Mouse (Mus musculus) adrenal gland, postnatal 14 days (tissue): ENCODE measurements around the gene Fes. TPM values are rescaled to one million over a fixed set of nuclear protein-coding genes. Genes with fewer than 3 reads are reported as not detected.
"Not testable (repeated sequence)": the region's sequence is repeated elsewhere in the genome, so short reads cannot be mapped to it uniquely, and the experiment has no call there.

Source experiments
- DNase-seq: peaks from one replicate; pipeline ENCODE4 v3.0.0; 2021; ENCODE audit warnings: mixed read lengths
- total RNA-seq: library from RNA; stranded (reverse); gene quantifications from 2 replicates; pipeline ENCODE4 v1.2.3, GENCODE M21; 2021

Fes gene
- total RNA-seq, 1 experiment from 2014 or later = 13.0 TPM

GRCm38 (mm10) chr7:80404101-80404894 is 16.6 kb upstream of the Fes start:
- DNase-seq = no peak

- peak; percentile 88 for DNase-seq
These were observed 15.8 kb upstream of the Fes start for GRCm38 (mm10) chr7:80403551-80403950.

- DNase-seq = peak; percentile 89
These were observed 15.0 kb upstream of the Fes start for GRCm38 (mm10) chr7:80402651-80403321.

DNA sequence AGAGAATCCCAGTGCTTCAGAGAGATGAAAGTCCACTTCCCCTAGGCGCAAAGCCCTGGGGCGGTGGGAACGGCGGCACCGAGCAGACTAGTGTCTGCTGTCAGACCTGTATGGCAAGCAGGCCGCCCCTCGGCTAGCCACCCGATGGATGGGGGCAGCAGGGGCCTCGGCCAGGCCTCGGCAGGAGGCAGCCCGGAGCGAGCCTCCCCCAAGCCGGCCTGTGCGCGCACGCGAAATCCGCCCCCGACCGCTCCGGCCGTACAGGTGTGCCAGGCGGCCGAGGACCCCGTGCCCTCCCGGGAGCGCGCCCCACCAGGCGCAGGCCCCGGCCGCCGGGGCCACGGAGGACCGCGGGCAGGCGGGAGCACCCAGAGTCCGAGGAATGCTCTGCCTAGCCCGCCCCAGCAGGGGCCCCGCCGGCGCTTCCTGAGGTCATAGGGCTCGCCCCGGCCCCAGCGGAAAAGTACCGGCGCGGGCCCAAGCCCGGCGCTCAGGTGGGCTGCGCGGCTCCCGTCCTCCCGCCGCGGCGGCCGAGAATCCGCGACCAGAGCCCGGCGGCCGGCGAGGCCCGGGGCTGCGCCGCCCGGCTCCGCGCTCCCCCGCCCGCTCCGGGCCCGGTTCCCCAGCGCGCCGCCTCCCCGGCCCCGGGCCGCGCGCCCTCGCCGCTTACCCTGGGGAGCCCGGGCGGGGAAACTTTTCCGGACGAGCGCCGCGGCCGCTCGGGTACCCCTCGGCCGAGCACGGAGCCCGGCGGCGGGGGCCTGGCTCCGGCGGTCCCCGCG is 14.3 kb upstream of the Fes start:
- DNase-seq = peak; percentile 80

- peak; percentile 69 for DNase-seq
These were observed 13.5 kb upstream of the Fes start for GRCm38 (mm10) chr7:80401041-80401859.

DNA sequence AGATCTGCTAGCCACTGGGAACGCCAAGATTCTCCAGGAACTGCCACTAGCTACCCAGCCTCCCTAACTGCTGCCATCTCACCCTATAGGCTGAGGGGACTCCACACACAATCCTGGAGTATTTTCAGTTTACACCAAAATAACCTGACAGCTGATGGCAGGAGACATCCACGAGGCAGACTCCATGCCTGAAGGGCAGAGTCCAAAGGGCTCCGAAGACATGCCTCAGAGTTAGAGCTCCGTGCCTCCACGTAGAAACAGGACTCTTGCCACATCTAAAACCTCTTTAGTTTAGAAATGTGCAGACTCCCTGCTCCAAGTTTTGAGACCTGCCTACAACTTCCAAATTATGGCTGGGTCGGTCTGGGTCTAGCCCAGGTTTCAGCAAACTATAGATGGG is 12.8 kb upstream of the Fes start:
- DNase-seq = no peak

GRCm38 (mm10) chr7:80400099-80400498 is 12.4 kb upstream of the Fes start:
- peak; percentile 84 for DNase-seq

GRCm38 (mm10) chr7:80398654-80399444 is 11.1 kb upstream of the Fes start:
- DNase-seq = no peak

GRCm38 (mm10) chr7:80397986-80398385 is 10.2 kb upstream of the Fes start:
- no peak for DNase-seq

DNA sequence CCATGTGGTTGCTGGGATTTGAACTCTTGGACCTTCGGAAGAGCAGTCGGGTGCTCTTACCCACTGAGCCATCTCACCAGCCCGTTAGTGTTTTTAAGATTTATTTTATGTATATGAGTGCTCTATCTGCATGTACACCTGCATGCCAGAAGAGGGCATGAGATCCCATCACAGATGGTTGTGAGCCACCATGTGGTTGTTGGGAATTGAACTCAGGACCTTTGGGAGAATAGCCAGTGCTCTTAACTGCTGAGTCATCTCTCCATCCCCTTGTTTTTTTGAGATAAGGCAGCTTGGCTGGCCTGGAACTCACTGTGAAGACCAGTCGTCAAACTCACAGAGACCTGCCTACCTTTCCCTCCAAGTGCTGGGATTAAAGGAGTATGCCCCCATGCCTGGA is 8.7 kb upstream of the Fes start:
- not testable (repeated sequence) for DNase-seq

- DNase-seq = no peak
These were observed 6.9 kb upstream of the Fes start for GRCm38 (mm10) chr7:80394600-80394999.

GRCm38 (mm10) chr7:80392119-80392518 is 4.4 kb upstream of the Fes start:
- no peak for DNase-seq

DNA sequence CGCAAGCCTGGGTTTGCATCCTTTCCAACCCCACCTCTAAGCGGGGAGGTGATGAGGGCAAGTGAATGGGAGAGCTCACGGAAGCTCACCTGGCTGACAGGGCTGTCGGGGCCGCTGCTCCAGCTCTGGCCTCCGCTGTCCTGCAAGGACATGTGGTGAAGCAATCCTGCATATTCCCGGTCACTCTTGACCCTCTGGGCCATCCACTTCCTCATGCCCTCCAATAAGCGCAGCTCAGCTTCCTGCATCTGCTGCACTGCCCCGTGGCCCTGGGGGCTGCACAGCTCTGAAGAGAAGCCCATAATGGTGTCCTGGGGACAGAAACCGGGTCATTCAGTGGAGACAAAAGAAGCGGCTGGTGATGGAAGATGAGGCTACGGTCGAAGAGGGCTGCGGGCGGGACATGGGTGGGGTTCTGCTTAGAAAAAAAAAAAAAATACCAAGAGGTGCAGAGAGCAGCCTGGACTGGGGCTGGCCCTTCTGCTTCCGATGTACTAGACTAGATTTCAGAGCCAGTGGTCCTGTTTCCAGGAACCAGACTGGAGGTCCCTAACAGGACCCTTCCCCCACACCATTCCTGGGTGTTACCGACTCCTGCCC is 613 bp downstream of the Fes start:
- peak; percentile 59 for DNase-seq

DNA sequence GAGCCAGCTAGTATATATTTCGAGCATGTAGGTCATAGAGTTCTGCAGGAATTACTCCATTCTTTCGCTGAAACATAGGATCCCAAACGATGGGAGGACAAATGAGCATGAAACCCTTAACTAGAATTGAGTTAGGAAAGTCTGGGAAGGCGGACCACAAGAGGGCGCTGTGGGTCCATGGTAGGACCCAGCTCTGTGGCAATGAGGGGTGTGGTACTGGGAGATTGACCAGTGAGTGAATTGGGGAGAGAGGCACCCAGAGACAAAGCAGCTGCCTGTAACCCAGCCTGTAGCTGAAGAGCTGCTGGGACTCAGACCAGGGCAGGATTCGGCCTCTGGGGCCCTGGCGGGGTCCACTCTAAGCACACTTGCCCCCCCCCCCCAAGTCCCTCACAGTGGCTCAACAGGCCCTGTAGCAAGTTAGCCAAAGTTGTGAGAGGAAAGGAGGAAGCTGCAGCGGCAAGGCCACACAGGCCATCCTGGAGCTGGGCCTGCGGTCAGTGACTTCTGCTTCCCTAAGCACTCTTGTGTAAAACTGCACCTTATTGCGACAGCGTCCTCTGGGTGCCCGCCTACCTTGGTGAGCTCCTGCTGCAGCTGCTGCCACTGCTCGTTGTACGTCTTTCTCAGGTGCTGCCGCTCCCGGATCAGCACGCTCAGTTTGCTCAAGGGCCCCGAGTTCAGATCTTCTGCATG is 1.4 kb downstream of the Fes start:
- DNase-seq = peak; percentile 94

- DNase-seq = peak; percentile 46
These were observed 4.8 kb downstream of the Fes start for GRCm38 (mm10) chr7:80382919-80383318.

DNA sequence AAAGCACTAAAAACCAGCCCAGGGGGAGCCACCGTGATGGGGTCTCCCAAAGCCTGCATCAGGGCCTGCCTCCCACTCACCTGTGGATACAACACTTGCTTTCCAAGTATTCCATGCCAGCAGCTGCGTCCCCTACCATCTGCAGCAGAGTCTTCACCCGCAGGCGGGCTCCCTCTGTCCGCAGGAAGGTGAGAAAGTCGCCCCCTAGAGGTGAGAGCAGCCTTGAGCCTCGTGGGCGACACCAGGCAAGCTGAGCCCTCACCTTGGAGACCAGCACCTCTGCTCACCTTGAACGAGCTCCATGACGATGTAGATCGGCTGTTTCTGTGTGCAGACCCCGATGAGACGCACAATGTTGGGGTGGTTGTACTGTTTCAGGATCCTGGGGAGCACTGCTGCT is 8.2 kb downstream of the Fes start:
- peak; percentile 61 for DNase-seq

DNA sequence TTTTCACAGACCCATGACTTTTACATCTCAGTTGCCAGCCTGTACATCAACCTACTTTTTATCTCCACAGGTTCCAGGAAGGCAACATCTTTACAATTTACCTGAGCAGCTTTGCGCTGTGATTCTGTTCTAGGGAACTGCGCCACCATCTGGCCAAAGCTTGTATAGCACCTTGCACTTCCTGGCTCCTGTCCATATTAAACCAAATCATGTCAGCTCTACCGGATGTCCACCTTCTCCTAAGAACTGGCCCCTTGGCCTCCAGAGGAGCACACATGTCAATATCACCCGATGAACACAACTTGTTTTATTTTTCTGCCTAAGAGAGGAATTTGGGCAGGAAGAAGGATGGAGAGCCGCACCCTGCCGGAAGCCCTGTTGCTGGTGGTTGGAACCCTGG is 10.3 kb downstream of the Fes start:
- peak; percentile 77 for DNase-seq

GRCm38 (mm10) chr7:80376192-80376591 is 11.6 kb downstream of the Fes start:
- no peak for DNase-seq

GRCm38 (mm10) chr7:80375376-80376039 is 12.2 kb downstream of the Fes start:
- DNase-seq = peak; percentile 64

- no peak for DNase-seq
These were observed 13.0 kb downstream of the Fes start for GRCm38 (mm10) chr7:80374733-80375132.
